Mouse (Mus musculus): Measurements from ENCODE around the gene Stil.

GRCm38 (mm10) chr4:114999445-114999772 lies 550 bp upstream of the Stil start:
- TF ChIP-seq POLR2A (IDR thresholded peaks at IDR 0.05; ENCODE audit: low read depth, low read length) (no peak), CTCF (conservative IDR thresholded peaks at IDR 0.05; ENCODE audit: insufficient read depth, insufficient read length, low read depth, low read length) (no peak)

Measured in kidney, adult 2 months (tissue).